Mouse (Mus musculus) CH12F3 (cell line): ENCODE data around the gene Megf8.

Experiments
- in situ Hi-C: fragments of 300-500 bp; cut with MboI; formaldehyde crosslinking; loops from 2 replicates; pipeline ENCODE4 v1.14.3; 2020; ENCODE audit warnings: low sequenced_read_pairs

Megf8 gene

DNA sequence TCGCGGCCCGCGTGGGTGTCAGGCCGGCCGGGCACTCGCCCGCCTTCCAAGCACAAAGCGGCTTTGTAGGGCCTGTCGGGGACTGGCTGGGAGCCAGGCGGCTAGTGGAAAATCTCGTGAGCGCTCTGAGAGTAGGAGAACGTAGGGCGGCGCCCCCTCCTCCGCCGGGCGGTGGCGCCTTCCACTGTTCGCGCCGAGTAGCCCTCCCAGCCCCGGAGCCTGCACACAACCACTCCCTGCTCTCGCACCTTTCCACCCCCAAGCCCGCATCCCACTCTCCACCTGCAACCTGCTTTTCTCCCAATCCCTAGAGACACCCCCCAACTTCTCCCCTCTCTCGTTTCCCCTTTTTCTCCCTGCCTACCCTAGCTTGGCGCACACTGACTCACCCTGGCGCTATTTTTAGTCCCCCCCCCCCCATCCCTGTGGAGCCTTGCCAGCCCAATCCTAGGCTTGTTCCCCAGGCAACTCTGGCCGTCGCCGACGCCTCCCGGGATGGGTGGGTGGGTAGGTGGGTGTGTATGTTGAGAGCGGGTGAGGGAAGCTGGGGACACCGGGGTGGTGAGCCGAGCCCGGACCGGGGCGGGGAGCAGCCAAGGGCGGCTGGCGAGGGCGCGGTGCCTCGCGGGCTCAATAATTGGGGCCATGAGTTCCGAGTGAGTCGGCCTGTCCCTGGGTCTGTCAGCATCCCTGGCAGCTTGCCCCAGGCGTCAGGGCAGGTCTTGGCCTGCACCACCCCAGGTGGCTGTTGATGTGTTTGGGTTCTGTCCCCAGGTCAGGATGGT is 37.7 kb upstream of the Megf8 start:
- in situ Hi-C loops = loop anchor here (5.0 kb wide), 1 partner anchor 37 kb away; no protein-coding TSS in a partner anchor

DNA sequence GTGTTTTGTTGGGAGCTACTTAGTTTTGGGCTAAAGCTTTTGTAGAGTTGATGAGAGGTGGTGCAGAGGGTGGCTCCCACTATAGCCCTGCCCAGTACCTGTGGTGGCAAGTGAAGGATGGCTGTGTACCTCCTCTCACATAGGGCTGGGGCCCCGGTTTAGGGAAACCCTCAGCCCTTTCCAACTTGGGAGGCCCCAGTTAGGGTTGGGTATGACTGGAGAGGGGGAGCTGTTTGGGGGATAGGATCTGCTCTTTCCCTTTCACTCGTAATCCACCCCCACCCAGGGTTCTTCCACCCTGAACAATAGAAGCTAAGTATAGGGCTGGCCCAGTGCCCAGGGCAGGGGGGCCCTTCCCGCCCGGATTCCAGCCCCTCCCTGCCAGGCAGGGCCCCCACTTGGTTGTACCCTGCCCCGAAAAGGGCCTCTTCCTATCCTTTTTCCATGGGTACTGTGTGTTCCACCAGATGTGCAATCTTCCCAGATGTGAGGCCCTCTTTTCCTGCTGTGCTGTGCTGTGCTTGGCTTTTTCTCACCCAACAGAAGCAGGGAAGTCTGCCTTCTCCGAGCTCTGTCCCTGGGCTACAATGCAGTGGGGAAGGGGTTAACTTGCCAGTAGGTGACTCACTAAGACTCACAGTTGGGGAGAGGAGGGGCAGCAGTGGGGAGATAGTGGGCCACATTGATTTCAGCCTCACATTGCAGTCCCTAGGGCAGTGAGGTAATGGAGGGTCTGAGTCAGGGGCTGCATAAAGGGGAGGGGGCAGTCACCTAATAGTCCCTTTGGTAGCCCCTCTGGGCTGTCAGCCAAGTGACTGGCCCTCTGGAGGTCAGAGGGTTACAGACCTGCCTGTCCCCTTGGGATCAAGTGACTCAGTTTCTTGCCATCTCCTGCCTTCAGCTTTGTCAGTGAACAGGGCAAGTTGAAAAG is 36.8 kb upstream of the Megf8 start:
- in situ Hi-C loops = loop anchor here (5.0 kb wide), 1 partner anchor 38 kb away; no protein-coding TSS in a partner anchor

DNA sequence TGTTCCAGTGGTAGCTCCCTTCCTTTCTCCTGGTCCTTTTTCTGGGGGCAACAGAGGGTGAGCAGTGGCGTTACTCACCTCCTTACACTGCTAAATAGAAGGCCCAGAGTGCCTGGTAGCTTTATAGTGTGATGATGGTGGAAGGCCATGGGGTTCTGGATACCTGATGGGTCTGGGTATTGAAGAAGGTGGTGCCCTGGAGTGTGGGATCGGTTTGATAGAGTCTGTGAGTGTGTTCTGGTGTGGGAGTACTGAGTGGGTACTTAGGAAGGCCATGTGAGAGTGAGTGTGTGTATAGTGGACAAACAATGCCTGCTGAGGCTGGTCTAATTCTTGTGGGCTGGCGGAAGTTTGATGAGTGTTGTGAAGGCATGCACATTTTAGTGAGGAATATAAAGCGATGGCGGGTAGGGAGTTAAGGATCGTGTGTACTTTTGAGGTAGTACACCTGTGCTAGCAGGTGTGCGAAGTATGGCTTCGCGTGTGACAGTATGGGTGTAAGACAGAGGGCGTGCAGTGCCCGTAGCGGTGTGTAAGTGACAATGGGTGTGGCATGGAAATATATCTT is 35.7 kb upstream of the Megf8 start:
- in situ Hi-C loops = no loop called here

DNA sequence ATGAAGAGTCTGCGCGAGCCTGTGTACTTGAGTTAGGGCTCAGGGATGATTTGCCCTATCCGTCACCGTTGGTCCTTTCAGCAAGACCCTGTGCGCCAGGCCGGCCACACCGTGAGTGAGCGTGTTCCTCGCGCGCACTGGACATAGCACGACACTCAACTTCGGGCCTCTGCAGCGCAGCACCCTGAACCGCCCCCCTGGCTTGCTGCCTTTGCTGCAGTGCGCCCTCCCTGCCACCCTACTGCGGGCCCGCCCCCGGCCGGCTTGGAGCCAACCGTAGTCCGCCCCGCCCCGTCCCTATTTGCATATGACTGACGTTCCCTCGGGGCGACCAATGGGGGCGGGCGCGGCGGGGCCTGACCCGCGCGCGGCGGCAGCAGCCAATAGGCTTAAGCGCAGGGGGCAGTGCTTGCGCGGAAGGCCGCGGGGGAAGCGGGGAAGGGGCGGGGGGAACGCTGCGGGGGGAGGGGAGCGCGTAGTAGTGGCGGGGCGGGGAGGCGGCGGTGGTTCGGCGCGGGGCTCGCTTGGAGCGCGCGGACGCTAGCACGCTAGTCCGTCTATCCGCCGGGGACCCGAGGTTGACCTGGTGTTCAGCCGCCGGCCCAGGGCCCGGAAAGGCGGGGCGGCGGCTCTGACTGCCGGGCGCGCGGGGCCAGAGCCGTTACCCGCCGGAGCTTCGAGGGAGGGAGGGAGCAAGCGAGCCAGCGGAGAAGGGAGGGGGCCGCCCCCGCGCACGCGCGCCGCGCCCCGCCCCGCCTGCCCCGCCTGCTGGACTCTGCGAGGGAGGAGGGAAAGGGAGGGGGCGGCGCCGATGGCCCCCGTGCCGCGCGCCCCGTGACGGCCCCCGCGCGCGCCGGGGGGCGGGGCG is 35.0 kb upstream of the Megf8 start:
- in situ Hi-C loops = no loop called here

DNA sequence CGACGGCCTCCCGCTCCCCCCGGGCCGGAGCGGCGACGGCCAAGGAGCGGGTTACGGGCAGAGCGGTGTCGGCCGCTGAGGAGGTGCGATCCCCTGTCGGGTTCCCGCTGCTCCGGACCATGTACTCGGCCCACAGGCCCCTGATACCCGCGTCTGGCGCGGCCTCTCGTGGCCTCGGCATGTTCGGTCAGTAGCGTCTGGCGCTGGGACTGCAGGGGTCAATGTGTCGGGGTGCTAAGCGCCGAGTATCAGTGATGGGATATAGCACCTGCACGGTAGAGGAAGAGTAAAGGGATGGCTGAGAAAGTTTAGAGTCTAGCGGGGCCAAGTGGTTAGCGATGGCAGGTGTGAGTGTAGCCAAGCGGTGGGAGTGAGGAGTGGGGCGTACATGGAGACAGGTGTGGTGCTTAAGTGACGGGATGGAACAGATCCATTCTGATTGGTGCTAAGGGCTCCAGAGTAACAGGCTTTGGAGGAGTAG is 34.2 kb upstream of the Megf8 start:
- in situ Hi-C loops = no loop called here

DNA sequence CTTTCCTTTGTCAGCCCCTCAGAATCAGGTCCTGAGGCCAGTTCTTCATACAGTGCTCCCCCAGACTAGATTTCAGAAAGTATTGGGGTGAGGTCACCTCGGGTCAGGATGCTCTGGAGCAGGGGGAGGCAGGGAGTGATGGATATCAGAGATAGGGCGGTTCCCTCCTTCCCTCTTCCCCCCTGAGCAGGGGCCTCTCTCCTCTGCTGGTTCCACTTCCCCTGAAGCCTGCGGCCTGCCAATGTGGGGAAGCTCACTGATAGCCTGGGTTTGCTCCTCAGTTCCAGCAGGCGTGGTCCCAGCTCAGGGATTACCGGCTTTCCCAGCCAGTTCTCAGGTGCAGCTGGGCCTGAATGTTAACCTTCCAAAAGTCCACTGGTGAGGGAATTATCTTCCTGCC is 33.3 kb upstream of the Megf8 start:
- in situ Hi-C loops = no loop called here

DNA sequence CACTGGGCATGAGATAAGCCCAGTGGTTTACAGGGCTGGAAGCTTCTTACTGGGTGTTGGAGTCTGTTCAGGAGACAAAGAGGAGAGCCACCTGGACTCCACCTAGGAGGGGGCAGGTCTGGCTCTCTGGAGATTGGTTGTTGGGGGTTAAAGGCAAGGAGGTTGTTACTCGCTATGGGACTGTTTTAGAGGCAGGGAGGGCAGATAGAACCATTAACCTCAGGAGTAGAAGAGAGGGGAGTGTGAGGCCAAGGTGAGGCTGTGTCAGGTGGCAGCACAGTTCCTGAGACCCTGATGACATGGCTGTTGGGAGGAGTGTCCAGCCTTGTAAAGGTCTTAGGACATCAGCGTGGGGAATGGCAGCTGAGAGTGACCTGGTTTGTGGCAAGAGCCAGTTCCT is 32.8 kb upstream of the Megf8 start:
- in situ Hi-C loops = no loop called here

DNA sequence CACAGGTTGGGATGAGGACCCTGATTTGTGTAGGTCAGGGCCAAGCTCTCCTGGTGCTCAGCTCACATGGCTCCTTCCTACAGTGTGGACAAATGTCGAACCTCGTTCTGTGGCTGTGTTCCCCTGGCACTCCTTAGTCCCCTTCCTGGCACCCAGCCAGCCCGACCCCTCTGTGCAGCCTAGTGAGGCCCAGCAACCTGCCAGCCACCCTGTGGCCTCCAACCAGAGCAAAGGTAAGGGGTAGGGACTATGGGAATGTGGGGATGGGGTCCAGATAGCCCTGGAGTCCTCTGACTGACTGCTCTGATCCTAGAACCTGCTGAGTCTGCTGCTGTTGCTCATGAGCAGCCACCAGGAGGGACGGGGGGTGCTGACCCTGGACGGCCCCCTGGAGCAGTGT is 32.2 kb upstream of the Megf8 start:
- in situ Hi-C loops = no loop called here

DNA sequence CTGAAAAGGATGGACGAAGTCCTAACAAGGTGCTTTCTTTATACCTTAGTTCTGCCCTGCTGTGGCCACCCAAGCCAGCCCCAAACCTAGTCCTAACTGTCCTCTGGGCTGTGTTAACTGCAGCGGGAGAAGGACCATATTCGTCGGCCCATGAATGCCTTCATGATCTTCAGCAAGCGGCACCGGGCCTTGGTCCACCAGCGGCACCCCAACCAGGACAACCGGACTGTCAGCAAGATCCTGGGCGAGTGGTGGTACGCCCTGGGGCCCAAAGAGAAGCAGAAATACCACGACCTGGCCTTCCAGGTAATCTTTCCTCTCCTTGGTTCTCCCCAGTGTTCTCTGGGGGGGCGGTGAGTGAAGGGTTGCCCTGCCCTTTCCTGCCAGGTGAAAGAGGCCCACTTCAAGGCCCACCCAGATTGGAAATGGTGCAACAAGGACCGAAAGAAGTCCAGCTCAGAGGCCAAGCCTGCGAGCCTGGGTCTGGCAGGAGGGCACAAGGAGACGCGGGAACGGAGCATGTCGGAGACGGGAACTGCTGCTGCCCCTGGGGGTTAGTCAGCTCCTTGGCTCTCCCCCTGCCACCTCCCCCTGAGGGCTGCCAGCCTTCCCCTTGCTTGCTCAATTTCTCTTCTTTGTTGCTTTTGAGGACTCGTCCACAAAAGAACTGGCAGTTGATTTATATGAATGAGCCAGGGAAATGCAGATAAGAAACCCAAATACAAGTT is 31.3 kb upstream of the Megf8 start:
- in situ Hi-C loops = no loop called here

DNA sequence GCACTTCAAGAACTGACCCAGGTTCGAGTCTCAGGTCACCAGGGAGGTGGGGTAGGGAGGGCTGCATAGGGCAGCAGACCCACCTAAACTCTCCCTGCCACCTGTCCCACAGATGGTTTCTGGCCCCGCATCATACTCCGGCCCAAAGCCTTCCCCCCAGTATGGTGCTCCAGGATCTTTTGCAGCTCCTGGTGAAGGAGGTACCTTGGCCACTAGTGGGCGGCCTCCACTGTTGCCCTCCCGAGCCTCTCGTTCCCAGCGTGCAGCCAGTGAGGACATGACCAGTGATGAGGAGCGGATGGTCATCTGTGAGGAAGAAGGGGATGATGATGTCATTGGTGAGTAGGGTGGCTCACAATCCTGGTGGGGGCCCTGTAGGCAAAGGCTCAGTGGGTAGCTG is 30.0 kb upstream of the Megf8 start:
- in situ Hi-C loops = no loop called here

DNA sequence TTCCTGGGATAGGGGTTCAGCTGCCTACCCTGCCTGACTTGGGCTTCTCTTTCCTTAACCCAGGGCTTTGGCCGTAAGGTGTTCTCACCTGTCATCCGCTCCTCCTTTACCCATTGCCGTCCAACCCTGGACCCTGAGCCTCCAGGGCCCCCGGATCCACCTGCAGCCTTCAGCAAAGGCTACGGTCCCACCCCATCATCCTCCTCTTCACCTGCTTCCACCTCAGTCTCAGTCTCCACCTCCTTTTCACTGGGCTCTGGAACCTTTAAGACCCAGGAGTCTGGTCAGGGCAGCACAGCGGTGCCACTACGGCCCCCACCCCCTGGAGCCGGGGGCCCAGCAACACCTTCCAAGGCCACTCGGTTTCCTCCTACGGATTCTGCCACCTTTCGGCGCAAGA is 29.0 kb upstream of the Megf8 start:
- in situ Hi-C loops = no loop called here

DNA sequence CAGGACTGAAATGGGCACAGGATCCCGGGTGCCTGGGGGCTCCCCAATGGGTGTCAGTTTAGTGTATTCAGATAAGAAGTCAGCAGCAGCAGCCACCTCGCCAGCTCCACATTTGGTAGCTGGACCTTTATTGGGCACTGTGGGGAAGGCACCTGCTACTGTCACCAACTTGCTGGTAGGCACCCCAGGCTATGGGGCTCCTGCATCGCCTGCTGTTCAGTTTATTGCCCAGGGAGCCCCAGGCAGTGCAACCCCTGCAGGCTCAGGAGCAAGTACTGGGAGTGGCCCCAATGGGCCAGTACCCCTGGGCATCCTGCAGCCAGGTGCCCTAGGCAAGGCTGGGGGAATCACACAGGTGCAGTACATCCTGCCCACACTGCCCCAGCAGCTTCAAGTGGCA is 28.2 kb upstream of the Megf8 start:
- in situ Hi-C loops = no loop called here

DNA sequence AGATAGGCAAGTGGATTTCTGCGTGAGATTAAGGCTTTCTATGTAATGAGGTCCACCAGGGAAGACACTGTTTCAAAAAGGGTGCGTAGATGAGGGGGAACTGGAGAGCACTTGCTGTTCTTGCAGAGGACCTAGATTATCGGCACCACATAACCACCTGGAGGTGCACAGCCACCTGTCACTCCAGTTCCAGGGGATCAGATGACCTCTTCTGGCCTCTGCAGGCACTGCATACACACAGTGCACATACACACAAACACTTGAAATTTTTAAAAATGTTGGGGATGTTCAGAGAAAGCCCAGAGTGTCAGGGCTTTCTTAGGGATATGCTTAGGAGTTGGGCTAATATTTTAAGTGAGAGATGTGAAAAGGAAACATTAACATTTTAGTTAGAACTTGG is 27.0 kb upstream of the Megf8 start:
- in situ Hi-C loops = no loop called here

DNA sequence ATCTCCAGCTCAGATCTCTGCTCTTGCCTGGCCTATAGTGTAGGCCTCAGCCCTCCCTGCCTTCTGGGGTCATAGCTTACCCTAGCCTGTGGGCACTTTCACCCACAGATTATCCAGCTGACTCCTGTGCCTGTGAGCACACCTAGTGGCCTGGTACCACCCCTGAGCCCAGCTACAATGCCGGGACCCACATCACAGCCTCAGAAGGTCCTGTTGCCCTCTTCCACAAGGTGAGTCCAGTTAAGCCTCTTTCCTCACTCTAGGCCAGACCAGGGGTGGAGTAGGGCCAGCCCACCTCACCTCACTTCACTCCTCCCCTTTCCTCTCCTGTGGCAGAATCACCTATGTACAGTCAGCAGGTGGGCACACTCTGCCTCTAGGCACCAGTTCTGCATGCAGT is 26.5 kb upstream of the Megf8 start:
- in situ Hi-C loops = no loop called here

DNA sequence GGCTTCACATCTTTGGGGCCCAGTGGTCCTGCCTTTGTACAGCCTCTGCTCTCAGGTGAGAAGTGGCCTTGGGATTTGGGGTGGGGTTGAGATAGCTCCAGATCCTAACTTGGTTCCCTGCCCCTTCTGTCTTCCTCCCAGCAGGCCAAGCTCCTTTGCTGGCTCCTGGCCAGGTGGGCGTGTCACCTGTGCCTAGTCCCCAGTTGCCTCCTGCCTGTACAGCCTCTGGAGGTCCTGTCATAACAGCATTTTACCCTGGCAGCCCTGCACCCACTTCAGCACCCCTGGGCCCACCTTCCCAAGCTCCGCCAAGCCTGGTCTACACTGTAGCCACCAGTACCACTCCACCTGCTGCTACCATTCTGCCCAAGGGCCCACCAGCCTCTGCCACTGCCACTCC is 26.1 kb upstream of the Megf8 start:
- in situ Hi-C loops = no loop called here

DNA sequence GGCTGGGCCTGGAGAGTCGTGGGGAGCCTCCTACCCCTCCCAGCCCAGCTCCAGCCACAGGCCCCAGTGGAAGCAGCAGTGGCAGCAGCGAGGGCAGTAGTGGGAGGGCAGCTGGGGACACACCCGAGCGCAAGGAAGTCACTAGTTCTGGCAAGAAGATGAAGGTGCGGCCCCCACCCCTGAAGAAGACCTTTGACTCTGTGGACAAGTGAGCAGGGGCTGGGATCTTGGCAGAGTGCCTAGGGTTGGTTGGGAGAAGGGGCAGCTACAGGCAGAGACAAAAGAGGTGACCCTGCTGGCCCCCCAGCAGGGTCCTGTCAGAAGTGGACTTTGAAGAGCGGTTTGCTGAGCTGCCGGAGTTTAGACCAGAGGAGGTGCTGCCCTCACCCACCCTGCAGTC is 24.9 kb upstream of the Megf8 start:
- in situ Hi-C loops = no loop called here

DNA sequence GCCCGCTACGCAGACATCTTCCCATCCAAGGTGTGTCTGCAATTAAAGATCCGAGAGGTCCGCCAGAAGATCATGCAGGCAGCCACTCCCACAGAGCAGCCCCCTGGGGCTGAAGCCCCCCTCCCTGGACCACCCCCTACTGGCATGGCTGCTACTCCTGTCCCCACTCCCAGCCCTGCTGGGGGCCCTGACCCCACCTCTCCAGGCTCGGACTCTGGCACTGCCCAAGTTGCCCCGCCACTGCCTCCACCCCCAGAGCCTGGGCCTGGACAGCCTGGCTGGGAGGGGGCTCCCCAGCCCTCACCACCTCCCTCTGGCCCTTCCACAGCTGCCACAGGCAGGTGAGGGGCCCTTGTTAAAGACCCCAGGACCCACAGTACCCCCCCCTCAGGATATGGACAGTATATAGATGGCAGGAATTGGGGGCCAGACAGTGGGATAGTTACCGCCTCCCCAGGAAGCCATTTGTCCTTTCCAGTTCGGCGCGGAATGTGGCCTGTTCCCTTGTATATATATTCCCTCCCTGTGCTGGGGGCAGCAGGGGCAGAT is 23.7 kb upstream of the Megf8 start:
- in situ Hi-C loops = no loop called here

DNA sequence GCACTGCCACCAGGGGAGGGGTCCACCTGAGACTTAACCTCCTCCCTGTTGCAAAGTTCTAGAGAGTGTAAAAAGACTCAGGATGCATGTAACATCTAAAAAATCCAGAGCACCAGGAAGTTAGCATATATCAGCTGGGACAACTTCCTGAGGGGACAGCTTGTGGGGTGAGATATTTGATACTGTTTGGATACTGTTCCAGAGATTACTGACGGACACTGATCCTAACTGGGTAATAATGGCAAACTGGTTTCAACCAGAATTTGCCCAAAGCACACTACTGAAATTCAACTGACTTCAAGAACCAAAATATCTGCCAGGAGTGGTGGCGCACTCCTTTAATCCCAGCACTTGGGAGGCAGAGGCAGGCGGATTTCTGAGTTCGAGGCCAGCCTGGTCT is 22.5 kb upstream of the Megf8 start:
- in situ Hi-C loops = no loop called here

DNA sequence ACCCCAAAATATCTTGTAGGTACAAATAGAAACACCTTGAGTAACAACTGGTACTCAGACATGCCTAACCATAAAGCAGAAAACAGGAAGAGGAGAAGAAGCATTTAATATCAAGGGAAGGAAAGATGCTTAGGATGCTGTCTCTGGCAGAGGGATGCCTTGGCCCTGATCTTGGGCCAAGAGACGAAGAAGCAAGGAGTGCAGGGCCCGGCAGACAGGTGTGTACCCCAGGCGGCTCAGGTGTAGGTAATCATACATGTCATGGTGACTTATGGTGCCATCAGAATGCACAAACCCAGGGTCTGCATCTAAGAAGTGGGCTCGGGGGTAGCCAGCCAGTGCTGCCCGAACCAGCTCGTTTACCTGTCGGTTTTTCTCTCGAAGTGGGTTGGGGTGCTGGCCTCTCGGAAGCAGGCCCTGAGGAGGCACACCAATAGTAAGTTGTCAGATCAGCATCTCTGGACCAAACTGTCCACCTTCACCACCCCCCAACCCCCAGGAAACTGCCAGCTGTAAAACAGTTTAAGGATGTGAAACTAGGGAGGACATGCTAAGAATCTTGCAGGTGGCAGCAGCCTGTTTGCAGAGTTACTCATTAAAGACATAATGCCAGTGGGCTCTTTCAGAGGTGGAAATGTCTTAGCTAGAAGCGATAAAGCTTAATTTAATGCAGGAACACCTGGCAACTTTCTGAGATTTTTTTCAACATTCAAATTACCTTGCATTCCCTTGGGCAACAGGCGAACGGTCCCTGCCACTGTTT is 21.8 kb upstream of the Megf8 start:
- in situ Hi-C loops = no loop called here
